Mouse (Mus musculus): Measurements from ENCODE around the gene Hist1h3b.

- no peak for TF ChIP-seq CTCF (IDR thresholded peaks at IDR 0.05; ENCODE audit: control insufficient read depth, insufficient read depth, insufficient replicate concordance, low read depth, low read length)
- TF ChIP-seq POLR2A (IDR thresholded peaks at IDR 0.05; ENCODE audit: control insufficient read depth, low read depth, low read length), result peak; percentile 75
Measured at GRCm38 (mm10) chr13:23739069-23739921, 12.8 kb upstream of the Hist1h3b start.

All from testis, adult 2 months (tissue).